In genomic region chr19:59345081-59345657, GRCm38 (mm10) we compare ENCODE assay signal across 8 mouse cellular contexts. TPM values are rescaled to one million over a fixed set of nuclear protein-coding genes. Genes with fewer than 3 reads are reported as not detected.
DNase-seq lines count a peak whose midpoint lies in the region; ATAC-seq lines count a peak whose summit lies in the region.

No protein-coding gene starts in this region.

- ATAC-seq in erythroblast, adult 5-6 weeks (replicated peaks; ENCODE audit: low FRiP score, poor library complexity, severe bottlenecking) = peak; percentile 58
- peak; percentile 9; the same call in 1 of the 2 replicates for ATAC-seq in heart, embryonic 13.5 days (ENCODE audit: extremely low read depth, insufficient number of reproducible peaks, low FRiP score, low TSS enrichment)
- peak; percentile 35; the same call in 1 of the 2 replicates for ATAC-seq in kidney, embryonic 15.5 days (replicated peaks; ENCODE audit: low FRiP score)
- ATAC-seq in neural tube, embryonic 11.5 days (ENCODE audit: insufficient read depth, low FRiP score, low TSS enrichment) = peak; percentile 39

- H3K4me3 ChIP-seq in heart, embryonic 13.5 days = peak overlapping the region; percentile 97
- peak overlapping the region; percentile 89 for H3K4me3 ChIP-seq in kidney, embryonic 15.5 days (replicated peaks)
- H3K4me3 ChIP-seq in neural tube, embryonic 11.5 days (ENCODE audit: low read depth, low read length) = peak overlapping the region; percentile 87

- peaks cover 43% of the 10 kb centered on the region for H3K4me1 ChIP-seq in heart, embryonic 13.5 days
- H3K4me1 ChIP-seq in kidney, embryonic 15.5 days = peaks cover 32% of the 10 kb centered on the region
- peaks cover 17% of the 10 kb centered on the region for H3K4me1 ChIP-seq in neural tube, embryonic 11.5 days (ENCODE audit: control insufficient read depth, insufficient read depth, low read length)

- DNase-seq in CD4-positive, CD25-positive, alpha-beta regulatory T cell, adult 2 months (ENCODE audit: low read depth, low spot score) = peak; percentile 74
- DNase-seq in adrenal gland, adult (ENCODE audit: inconsistent age in 2 of 2, low spot score in 1 of 2) = peak; percentile 70 to 87
- peak; percentile 56 to 60 for DNase-seq in lung, adult 18-20 months
- peak; percentile 70 for DNase-seq in neural tube, embryonic 11.5 days (ENCODE audit: low spot score)
- DNase-seq in thymus, postnatal 36 days = peak; percentile 68 to 70

- peak overlapping the region; percentile 96 for H3K9ac ChIP-seq in heart, embryonic 13.5 days
- H3K9ac ChIP-seq in kidney, embryonic 15.5 days = peak overlapping the region; percentile 90
- H3K9ac ChIP-seq in neural tube, embryonic 11.5 days (ENCODE audit: low read length) = peak overlapping the region; percentile 90

- peak overlapping the region; percentile 94 for H3K27ac ChIP-seq in heart, embryonic 13.5 days (replicated peaks)
- H3K27ac ChIP-seq in kidney, embryonic 15.5 days = peak overlapping the region; percentile 94
- peak overlapping the region; percentile 86 for H3K27ac ChIP-seq in neural tube, embryonic 11.5 days (ENCODE audit: low read depth, low read length)

- peaks cover 31% of the 10 kb centered on the region for H3K27me3 ChIP-seq in heart, embryonic 13.5 days (replicated peaks)
- H3K27me3 ChIP-seq in kidney, embryonic 15.5 days = no peaks in the 10 kb centered on the region
- H3K27me3 ChIP-seq in neural tube, embryonic 11.5 days (ENCODE audit: control insufficient read depth, insufficient read depth, low read length) = no peaks in the 10 kb centered on the region

- peak overlapping the region; percentile 100 for H3K4me2 ChIP-seq in heart, embryonic 13.5 days
- peak overlapping the region; percentile 87 for H3K4me2 ChIP-seq in kidney, embryonic 15.5 days
- H3K4me2 ChIP-seq in neural tube, embryonic 11.5 days (ENCODE audit: low read depth) = peak overlapping the region; percentile 100

- no peaks in the 10 kb centered on the region for H3K9me3 ChIP-seq in heart, embryonic 13.5 days
- H3K9me3 ChIP-seq in kidney, embryonic 15.5 days (replicated peaks) = no peaks in the 10 kb centered on the region; the same call in 1 of the 2 replicates
- H3K9me3 ChIP-seq in neural tube, embryonic 11.5 days (ENCODE audit: control insufficient read depth, low read length) = no peaks in the 10 kb centered on the region

- under 1% methylated on average over 53 of the region's 70 CpGs for WGBS in heart, embryonic 13.5 days
- WGBS in kidney, embryonic 15.5 days = under 1% methylated on average over 67 of the region's 70 CpGs
- 0% methylated on average over 38 of the region's 70 CpGs for WGBS in neural tube, embryonic 11.5 days

- no peaks in the 10 kb centered on the region for H3K36me3 ChIP-seq in heart, embryonic 13.5 days
- H3K36me3 ChIP-seq in kidney, embryonic 15.5 days = no peaks in the 10 kb centered on the region
- no peaks in the 10 kb centered on the region for H3K36me3 ChIP-seq in neural tube, embryonic 11.5 days (ENCODE audit: control insufficient read depth, insufficient read depth, low read length)

RNA-seq across cellular contexts. Expression of gene Pdzd8, which starts 0.4 kb away (rescaled TPM):
- total RNA-seq in erythroblast, adult 5-6 weeks (2015; ENCODE audit: low replicate concordance) = 23.4 and 30.2 TPM in 2 replicates
- 25.6 and 26.8 TPM in 2 replicates for total RNA-seq in erythroblast, adult 5-6 weeks (2017; ENCODE audit: low replicate concordance)
- polyA plus RNA-seq in heart, embryonic 13.5 days (2015; fragmentation: Nextera tagmentation; extraction: Ambion mirVana) = 6.4 and 7.0 TPM in 2 replicates
- 9.0 and 10.0 TPM in 2 replicates for polyA plus RNA-seq in kidney, embryonic 15.5 days (2015; fragmentation: Nextera tagmentation; extraction: Ambion mirVana)
- 15.1 and 16.4 TPM in 2 replicates for polyA plus RNA-seq in neural tube, embryonic 11.5 days (2014; fragmentation: Nextera tagmentation; extraction: Ambion mirVana)

RNA-seq across cellular contexts. Expression of gene Rps12-ps3, which starts 23.1 kb away (rescaled TPM):
- 144 and 176 TPM in 2 replicates for total RNA-seq in erythroblast, adult 5-6 weeks (2015; ENCODE audit: low replicate concordance)
- 58.3 and 69.0 TPM in 2 replicates for total RNA-seq in erythroblast, adult 5-6 weeks (2017; ENCODE audit: low replicate concordance)
- 6.1 and 14.4 TPM in 2 replicates for polyA plus RNA-seq in heart, embryonic 13.5 days (2015; fragmentation: Nextera tagmentation; extraction: Ambion mirVana)
- 10.3 and 18.9 TPM in 2 replicates for polyA plus RNA-seq in kidney, embryonic 15.5 days (2015; fragmentation: Nextera tagmentation; extraction: Ambion mirVana)
- polyA plus RNA-seq in neural tube, embryonic 11.5 days (2014; fragmentation: Nextera tagmentation; extraction: Ambion mirVana) = 29.1 and 41.2 TPM in 2 replicates

Comparison
In these comparisons a context has a peak if more than half of its experiments do, and no peak if none do; other contexts are left out.
1. Peak in every context shown above with its lines: DNase-seq, ATAC-seq, H3K4me3 ChIP-seq and H3K27ac ChIP-seq.